Comparison of ENCODE assay signal across 15 mouse cellular contexts in the genomic region with DNA sequence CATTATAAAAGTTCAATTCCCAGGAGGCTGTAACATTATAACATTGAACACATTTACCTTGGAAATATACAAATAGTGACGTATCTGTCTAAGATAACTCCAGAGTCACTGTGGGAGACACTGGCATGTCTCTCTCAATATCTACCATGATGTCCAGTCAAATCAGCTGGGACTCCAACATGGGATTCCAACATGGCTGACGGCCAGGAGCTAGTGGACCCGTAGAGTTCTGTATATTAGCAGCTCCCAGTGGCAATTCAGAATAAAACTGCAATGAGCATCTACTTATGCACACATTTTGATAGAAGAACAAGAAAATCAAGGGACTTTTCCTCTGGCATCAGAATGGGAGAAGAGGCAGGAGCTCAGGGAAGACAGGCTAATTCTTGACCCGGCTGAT.
"Had no signal": no experiment of that assay in that cellular context is flagged by ENCODE, and none has a peak within 500 bp of the region (broad histone marks: within the 10 kb centered on the region; RNA-seq: fewer than 3 reads in every experiment).

No protein-coding gene starts in this region.

- H3K4me3 ChIP-seq: neural tube, embryonic 13.5 days; neural tube, embryonic 15.5 days; stomach, embryonic 15.5 days had no signal

- H3K27me3 ChIP-seq: neural tube, embryonic 13.5 days; neural tube, embryonic 15.5 days; stomach, embryonic 15.5 days had no signal

- H3K9me3 ChIP-seq: neural tube, embryonic 13.5 days; neural tube, embryonic 15.5 days; stomach, embryonic 15.5 days had no signal

- H3K27ac ChIP-seq: neural tube, embryonic 13.5 days; neural tube, embryonic 15.5 days had no signal

- H3K9ac ChIP-seq: neural tube, embryonic 13.5 days; neural tube, embryonic 15.5 days; stomach, embryonic 15.5 days had no signal

- H3K36me3 ChIP-seq: neural tube, embryonic 13.5 days; neural tube, embryonic 15.5 days; stomach, embryonic 15.5 days had no signal

- DNase-seq: retina, postnatal 1 day; right cerebral cortex, adult 18-20 months; right cerebral cortex, postnatal 14 days; right cerebral cortex, postnatal 25 days; right cerebral cortex, postnatal 4 days; spleen, adult 18-20 months; thymus, adult 18-20 months; thymus, adult 2 months; thymus, postnatal 14 days; thymus, postnatal 25 days; thymus, postnatal 36 days; thymus, postnatal 4 days had no signal

- H3K4me2 ChIP-seq: neural tube, embryonic 13.5 days; neural tube, embryonic 15.5 days; stomach, embryonic 15.5 days had no signal
